Mouse (Mus musculus) T-cell, adult 66 days (primary cell): ENCODE results near the gene Hils1. TPM values are rescaled to one million over a fixed set of nuclear protein-coding genes. Genes with fewer than 3 reads are reported as not detected.

Source experiments
- total RNA-seq, 2 experiments: library from RNA; stranded (reverse); gene quantifications; 3 replicates in 1 of 2; 4 replicates in 1 of 2; pipeline ENCODE4 v1.2.4; 2023

Gene Hils1
- total RNA-seq = not detected

DNA sequence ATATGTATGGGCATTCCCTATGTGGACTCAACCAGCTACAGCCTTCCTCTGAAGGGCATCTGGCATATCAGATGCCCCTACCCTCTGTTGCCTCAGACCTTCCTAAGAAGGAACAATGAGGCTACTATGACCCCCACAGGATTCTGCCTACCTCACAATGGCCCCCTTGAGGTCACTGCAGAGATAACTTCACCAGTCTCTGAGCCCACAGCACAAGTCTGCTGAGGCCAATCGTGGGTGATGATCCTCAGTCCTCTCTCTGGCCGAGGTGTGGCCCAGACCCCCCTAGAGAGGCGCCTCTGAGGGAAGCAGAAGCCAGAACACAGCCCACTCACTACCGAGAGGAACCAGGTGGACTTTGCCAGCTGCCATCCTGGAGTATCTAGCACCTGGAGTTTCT, at the start of gene Hils1:
Gene Hils1 (plus strand): TSS at position 175 of the 400 bp plus-strand sequence.

GRCm38 (mm10) chr11:94936045-94936444, 31.3 kb upstream of the Hils1 start, which contains the start of gene Col1a1:
Gene Col1a1, plus strand, starts transcription at chr11:94936224.

DNA sequence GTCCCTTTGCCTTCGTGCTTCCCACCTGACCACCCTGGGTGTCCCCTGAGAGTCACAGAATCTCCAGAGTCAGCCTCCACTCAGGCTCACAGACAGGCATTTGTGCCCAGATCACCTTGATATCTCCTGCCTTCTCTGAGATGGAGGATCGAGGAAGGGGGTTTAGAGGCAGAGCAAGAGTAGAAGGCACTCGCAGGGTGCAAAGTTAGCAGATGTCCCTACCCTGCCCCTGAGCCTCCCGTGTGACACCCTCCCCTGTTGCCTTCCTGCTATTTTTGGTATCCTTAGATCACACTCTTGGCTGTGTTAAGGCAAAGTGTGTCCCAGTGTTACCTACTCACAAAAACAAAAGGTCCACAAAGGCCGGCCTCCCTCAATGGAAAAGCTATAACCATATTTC, 8.8 kb downstream of the Hils1 start, which contains the start of gene Sgca:
Gene Sgca (minus strand): TSS at position 129 of the 400 bp plus-strand sequence.

GRCm38 (mm10) chr11:94990749-94991577, 23.6 kb downstream of the Hils1 start, which contains the start of gene Ppp1r9b:
Gene Ppp1r9b, plus strand, starts transcription at chr11:94991035.

GRCm38 (mm10) chr11:95009629-95010014, 42.2 kb downstream of the Hils1 start, which contains the start of gene Samd14:
Gene Samd14, plus strand, starts transcription at chr11:95009879.

Other genes with a start within 250 kb of the Hils1 start
- under 1 TPM in 1 of 2 experiments, not detected in 1; 0.47 TPM for gene Cdc34b, start 225.8 kb upstream of the Hils1 start, total RNA-seq
- not detected for gene Tmem92, start 184.9 kb upstream of the Hils1 start, total RNA-seq
- 1 to 10 TPM; 1.5 to 1.8 TPM for gene Col1a1, start 31.4 kb upstream of the Hils1 start, total RNA-seq
- not detected for gene Sgca, start 8.7 kb downstream of the Hils1 start, total RNA-seq
- gene Ppp1r9b, start 23.4 kb downstream of the Hils1 start, total RNA-seq = 100 to 1,000 TPM; 172 to 178 TPM
- 1 to 10 TPM; 1.2 to 2.1 TPM for gene Samd14, start 42.3 kb downstream of the Hils1 start, total RNA-seq
- gene Pdk2, start 73.8 kb downstream of the Hils1 start, total RNA-seq = 10 to 100 TPM; 13.1 to 15.1 TPM
- 1 to 10 TPM; 3.9 to 4.1 TPM for gene Itga3, start 109.2 kb downstream of the Hils1 start, total RNA-seq
- gene Dlx3, start 152.5 kb downstream of the Hils1 start, total RNA-seq = not detected
- not detected for gene Dlx4, start 178.7 kb downstream of the Hils1 start, total RNA-seq